Mouse (Mus musculus) bone marrow macrophage, adult 2 months (primary cell): Measurements from ENCODE around the gene Adcy6. TPM values are rescaled to one million over a fixed set of nuclear protein-coding genes. Genes with fewer than 3 reads are reported as not detected.

Experiments used
- H3K27ac ChIP-seq: 2 replicates; pipeline ENCODE4 v1.5.1; 2012; ENCODE audit warnings: low read depth, low read length; ENCODE audit not compliant: insufficient read depth
- H3K4me1 ChIP-seq: 2 replicates; pipeline ENCODE4 v1.6.1; 2012; ENCODE audit warnings: low read length; ENCODE audit not compliant: control insufficient read depth, insufficient read depth
- H3K4me3 ChIP-seq: 2 replicates; pipeline ENCODE4 v1.5.1; 2012; ENCODE audit warnings: mild to moderate bottlenecking, low read length, moderate library complexity; ENCODE audit not compliant: insufficient read depth
- CTCF ChIP-seq: IDR thresholded peaks from 2 replicates; pipeline ENCODE4 v1.5.1; 2012; ENCODE audit warnings: low read depth, mild to moderate bottlenecking, low read length, moderate library complexity
- POLR2A ChIP-seq: IDR thresholded peaks from 2 replicates; pipeline ENCODE4 v1.6.1; 2012; ENCODE audit warnings: mild to moderate bottlenecking, low read depth, low read length, borderline replicate concordance
- polyA plus RNA-seq: library from polyadenylated mRNA; stranded (reverse); fragments of >200 nt; gene quantifications from 2 replicates; pipeline ENCODE4 v1.2.4, GENCODE M21; 2012; ENCODE audit not compliant: missing spikeins, insufficient read depth, insufficient read length

Adcy6 gene
- polyA plus RNA-seq, 1 experiment, result 0.35 TPM

GRCm38 (mm10) chr15:98568256-98569033 is 41.4 kb downstream of the Adcy6 start:
- Histone ChIP-seq H3K4me1 (peaks cover 29% of the 10 kb centered on the region), H3K4me3 (peak overlapping the region; percentile 86), H3K27ac (peak overlapping the region; percentile 88)
- TF ChIP-seq CTCF, result no peak
- no peak for TF ChIP-seq POLR2A

- no peak for TF ChIP-seq CTCF
- peak; percentile 90 for TF ChIP-seq POLR2A
- peak overlapping the region; percentile 96 for H3K4me3 ChIP-seq
- H3K4me1 ChIP-seq, result peaks cover 31% of the 10 kb centered on the region
- H3K27ac ChIP-seq, result peak overlapping the region; percentile 92
Observed at GRCm38 (mm10) chr15:98567278-98568134, 42.4 kb downstream of the Adcy6 start.

GRCm38 (mm10) chr15:98566973-98567277 is 43.0 kb downstream of the Adcy6 start:
- Histone ChIP-seq H3K4me3 (peak overlapping the region; percentile 96), H3K4me1 (peaks cover 32% of the 10 kb centered on the region), H3K27ac (peak overlapping the region; percentile 92)
- TF ChIP-seq POLR2A (no peak), CTCF (no peak)

DNA sequence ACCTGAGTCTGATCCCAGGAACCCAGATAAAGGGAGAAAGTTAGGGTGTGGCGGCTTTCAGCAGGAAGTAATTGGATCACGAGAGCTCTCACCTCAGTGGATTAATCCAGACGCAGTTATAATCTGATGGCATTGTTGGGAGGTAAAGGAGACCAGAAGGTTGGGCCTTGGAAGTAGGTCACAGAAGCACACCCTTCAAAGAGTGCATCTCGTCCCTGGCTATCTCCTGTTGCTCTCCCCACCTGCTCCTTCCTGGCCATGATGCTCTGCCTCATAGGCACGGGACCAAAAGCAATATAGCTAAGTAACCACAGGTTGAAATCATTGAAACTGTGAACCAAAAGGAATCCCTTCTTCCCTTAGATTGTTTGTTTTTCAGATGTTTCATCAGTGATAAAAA is 52.7 kb downstream of the Adcy6 start:
- no peak for TF ChIP-seq POLR2A
- TF ChIP-seq CTCF, result no peak
- H3K27ac ChIP-seq, result no peak overlapping the region
- H3K4me3 ChIP-seq, result no peak overlapping the region
- H3K4me1 ChIP-seq, result peaks cover 9% of the 10 kb centered on the region

- no peak overlapping the region for H3K4me3 ChIP-seq
- no peak overlapping the region for H3K27ac ChIP-seq
- TF ChIP-seq POLR2A, result no peak
- no peak for TF ChIP-seq CTCF
- H3K4me1 ChIP-seq, result peaks cover 14% of the 10 kb centered on the region
Observed at GRCm38 (mm10) chr15:98555881-98556280, 54.0 kb downstream of the Adcy6 start.

DNA sequence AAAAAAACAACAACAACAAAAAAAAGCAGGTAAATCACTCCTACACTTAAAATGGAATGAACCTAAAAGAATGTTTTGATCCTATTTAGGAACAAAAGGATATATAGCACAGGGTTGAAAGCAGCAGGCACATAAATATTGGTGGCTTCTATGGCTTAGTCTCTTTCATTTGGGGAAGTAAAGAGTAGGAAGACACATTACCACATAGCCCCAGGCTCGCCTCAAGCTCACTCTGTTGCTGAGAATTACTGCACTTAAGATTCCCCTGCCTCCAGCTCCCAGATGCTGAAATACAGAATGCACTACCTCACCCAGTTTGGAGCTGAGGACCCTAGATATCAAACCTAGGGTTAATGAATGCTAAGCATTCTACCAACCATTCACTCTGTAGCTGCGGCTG is 57.1 kb downstream of the Adcy6 start:
- TF ChIP-seq POLR2A, result no peak
- no peak for TF ChIP-seq CTCF
- H3K4me3 ChIP-seq, result no peak overlapping the region
- H3K27ac ChIP-seq, result no peak overlapping the region
- H3K4me1 ChIP-seq, result peaks cover 14% of the 10 kb centered on the region

- TF ChIP-seq CTCF (no peak), POLR2A (no peak)
- Histone ChIP-seq H3K4me3 (no peak overlapping the region), H3K4me1 (peaks cover 29% of the 10 kb centered on the region), H3K27ac (no peak overlapping the region)
Observed at GRCm38 (mm10) chr15:98546843-98547242, 63.0 kb downstream of the Adcy6 start.

DNA sequence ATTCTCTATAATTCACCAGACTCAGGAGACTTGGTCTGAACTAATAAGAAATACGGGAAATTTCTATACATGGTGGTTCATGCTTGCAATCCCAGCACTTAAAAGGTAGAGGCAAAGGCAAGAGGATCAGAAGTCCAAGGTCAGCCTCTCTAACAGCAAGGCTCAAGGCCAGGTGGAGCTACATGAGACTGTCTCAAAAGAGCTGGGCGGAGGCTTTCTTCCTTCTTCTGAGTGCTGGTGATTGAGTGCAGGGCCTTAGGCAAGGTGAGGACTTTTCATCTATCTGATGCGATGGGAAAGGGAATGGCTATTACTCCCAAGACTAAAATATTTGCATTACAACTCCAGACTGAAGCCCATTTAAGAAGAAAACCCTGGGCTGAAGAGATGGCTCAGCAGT is 64.7 kb downstream of the Adcy6 start:
- Histone ChIP-seq H3K4me1 (peaks cover 27% of the 10 kb centered on the region), H3K27ac (no peak overlapping the region), H3K4me3 (no peak overlapping the region)
- TF ChIP-seq POLR2A, result no peak
- no peak for TF ChIP-seq CTCF

GRCm38 (mm10) chr15:98543341-98543740 is 66.5 kb downstream of the Adcy6 start:
- no peak for TF ChIP-seq POLR2A
- no peak for TF ChIP-seq CTCF
- peak overlapping the region; percentile 30; the same call in 1 of the 2 replicates for H3K27ac ChIP-seq
- H3K4me3 ChIP-seq, result no peak overlapping the region
- H3K4me1 ChIP-seq, result peaks cover 31% of the 10 kb centered on the region

DNA sequence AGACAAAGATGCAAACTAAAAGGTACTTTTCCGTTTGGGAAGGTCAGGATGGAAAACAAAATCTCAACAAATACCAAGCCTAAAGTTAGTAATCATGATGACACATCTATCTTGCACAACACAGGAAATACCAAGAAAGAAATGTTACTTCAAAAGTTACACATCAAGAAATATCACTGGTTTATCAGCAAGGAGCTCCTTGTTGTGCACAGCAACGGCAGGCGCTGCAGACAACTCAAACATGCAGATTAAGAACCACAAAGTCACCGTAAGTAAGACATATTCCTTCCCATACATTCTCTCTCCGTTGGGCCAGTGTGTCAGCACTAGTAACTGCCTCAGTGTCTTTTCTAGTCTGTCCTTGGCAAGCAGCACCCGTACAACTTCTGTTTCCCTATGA is 68.8 kb downstream of the Adcy6 start:
- H3K4me3 ChIP-seq, result peak overlapping the region; percentile 22
- peak overlapping the region; percentile 78 for H3K27ac ChIP-seq
- H3K4me1 ChIP-seq, result peaks cover 35% of the 10 kb centered on the region
- no peak for TF ChIP-seq POLR2A
- TF ChIP-seq CTCF, result no peak

Other genes with a start within 250 kb of the Adcy6 start
- gene Olfr283, start 229.1 kb downstream of the Adcy6 start, polyA plus RNA-seq, result not detected in 2 replicates
- gene Olfr282, start 178.9 kb downstream of the Adcy6 start, polyA plus RNA-seq, result not detected in 2 replicates
- gene Olfr281, start 157.5 kb downstream of the Adcy6 start, polyA plus RNA-seq, result not detected in 2 replicates
- not detected in 2 replicates for gene OR5BS1P, start 140.2 kb downstream of the Adcy6 start, polyA plus RNA-seq
- not detected in 2 replicates for gene Lalba, start 127.4 kb downstream of the Adcy6 start, polyA plus RNA-seq
- gene Olfr279, start 117.7 kb downstream of the Adcy6 start, polyA plus RNA-seq, result not detected in 2 replicates
- 56.6 and 62.4 TPM in 2 replicates for gene Kansl2, start 75.8 kb downstream of the Adcy6 start, polyA plus RNA-seq
- 42.6 and 44.0 TPM in 2 replicates for gene Ccnt1, start 39.2 kb downstream of the Adcy6 start, polyA plus RNA-seq
- gene 4930415O20Rik, start 39.1 kb downstream of the Adcy6 start, polyA plus RNA-seq, result not detected in 2 replicates
- 0.88 and 1.3 TPM in 2 replicates for gene Cacnb3, start 20.8 kb upstream of the Adcy6 start, polyA plus RNA-seq
- gene Ddx23, start 52.8 kb upstream of the Adcy6 start, polyA plus RNA-seq, result 83.1 and 84.9 TPM in 2 replicates
- 1.1 TPM in 2 replicates for gene Rnd1, start 67.4 kb upstream of the Adcy6 start, polyA plus RNA-seq
- gene Ccdc65, start 98.1 kb upstream of the Adcy6 start, polyA plus RNA-seq, result not detected in 2 replicates
- 0.93 TPM in 1 of 2 replicates, not detected in the other for gene Fkbp11, start 118.1 kb upstream of the Adcy6 start, polyA plus RNA-seq
- gene Arf3, start 153.1 kb upstream of the Adcy6 start, polyA plus RNA-seq, result 93.8 and 103 TPM in 2 replicates
- not detected in 2 replicates for gene Wnt10b, start 168.1 kb upstream of the Adcy6 start, polyA plus RNA-seq
- gene Wnt1, start 179.8 kb upstream of the Adcy6 start, polyA plus RNA-seq, result not detected in 2 replicates
- gene Ddn, start 199.4 kb upstream of the Adcy6 start, polyA plus RNA-seq, result not detected in 2 replicates
- 82.3 and 86.6 TPM in 2 replicates for gene Prkag1, start 221.4 kb upstream of the Adcy6 start, polyA plus RNA-seq